Mouse (Mus musculus) heart, adult 2 months (tissue): ENCODE data around the gene Nr1i3. TPM values are rescaled to one million over a fixed set of nuclear protein-coding genes. Genes with fewer than 3 reads are reported as not detected.

Experiments used
- DNase-seq, 2 experiments: peaks; one replicate each; pipeline ENCODE4 v3.0.0; 2021
- H3K27ac ChIP-seq: fragments of 200-600 bp; 2 replicates; pipeline ENCODE4 v1.8.1; 2022
- H3K27me3 ChIP-seq: fragments of 200-500 bp; 2 replicates; pipeline ENCODE4 v1.6.1; 2012; ENCODE audit warnings: mild to moderate bottlenecking, low read length, inconsistent platforms, mixed read lengths; ENCODE audit not compliant: control insufficient read depth, insufficient read depth
- H3K36me3 ChIP-seq: fragments of 200-500 bp; 2 replicates; pipeline ENCODE4 v1.6.1; 2012; ENCODE audit warnings: low read length, inconsistent platforms; ENCODE audit not compliant: control insufficient read depth, insufficient read depth
- H3K4me1 ChIP-seq: fragments of 200-500 bp; 2 replicates; pipeline ENCODE4 v1.6.1; 2011; ENCODE audit warnings: low read length; ENCODE audit not compliant: control insufficient read depth, insufficient read depth
- H3K4me3 ChIP-seq: fragments of 200-600 bp; 2 replicates; pipeline ENCODE4 v1.8.1; 2022
- H3K79me2 ChIP-seq: fragments of 200-500 bp; replicated peaks from 2 replicates; pipeline ENCODE4 v1.6.1; 2012; ENCODE audit warnings: mild to moderate bottlenecking, inconsistent platforms, low read length, moderate library complexity, mixed read lengths; ENCODE audit not compliant: control insufficient read depth, insufficient read depth
- H3K9ac ChIP-seq: fragments of 200-500 bp; 2 replicates; pipeline ENCODE4 v1.6.1; 2012; ENCODE audit warnings: low read depth, mild to moderate bottlenecking, control low read depth, inconsistent platforms, low read length, mixed read lengths
- CTCF ChIP-seq: fragments of 200-600 bp; IDR thresholded peaks from 2 replicates; pipeline ENCODE4 v1.8.1; 2022; ENCODE audit warnings: antibody characterized with exemption, mild to moderate bottlenecking, moderate library complexity
- EP300 ChIP-seq: fragments of 200-500 bp; IDR thresholded peaks from 2 replicates; pipeline ENCODE4 v1.6.1; 2011; ENCODE audit warnings: low read depth, low read length, control low read depth; ENCODE audit not compliant: insufficient read depth
- POLR2A ChIP-seq: fragments of 200-500 bp; IDR thresholded peaks from 2 replicates; pipeline ENCODE4 v1.6.1; 2011; ENCODE audit warnings: mild to moderate bottlenecking, low read depth, low read length, control low read depth; ENCODE audit not compliant: insufficient read depth
- WGBS: fragments of 180-500 bp; shearing (Covaris S2); methylation state at CpG from one replicate; pipeline ENCODE4 v1.1.7; 2018; 5-methylcytosine and 5-hydroxymethylcytosine counted together
- intact Hi-C: fragments of 180-260 bp; cut with DNase I; formaldehyde crosslinking; loops from one replicate; pipeline ENCODE4 v1.15.1; 2025
- polyA plus RNA-seq: library from polyadenylated mRNA; depleted of rRNA; stranded (reverse); fragments of >200 nt; gene quantifications from 2 replicates; pipeline ENCODE4 v1.2.3, GENCODE M21; 2012
- total RNA-seq, 2 experiments: library from RNA; stranded (reverse); gene quantifications; 2 replicates each; pipeline ENCODE4 v1.2.3; 2021

The Nr1i3 gene
- total and polyA plus RNA-seq, 3 experiments, result not detected

DNA sequence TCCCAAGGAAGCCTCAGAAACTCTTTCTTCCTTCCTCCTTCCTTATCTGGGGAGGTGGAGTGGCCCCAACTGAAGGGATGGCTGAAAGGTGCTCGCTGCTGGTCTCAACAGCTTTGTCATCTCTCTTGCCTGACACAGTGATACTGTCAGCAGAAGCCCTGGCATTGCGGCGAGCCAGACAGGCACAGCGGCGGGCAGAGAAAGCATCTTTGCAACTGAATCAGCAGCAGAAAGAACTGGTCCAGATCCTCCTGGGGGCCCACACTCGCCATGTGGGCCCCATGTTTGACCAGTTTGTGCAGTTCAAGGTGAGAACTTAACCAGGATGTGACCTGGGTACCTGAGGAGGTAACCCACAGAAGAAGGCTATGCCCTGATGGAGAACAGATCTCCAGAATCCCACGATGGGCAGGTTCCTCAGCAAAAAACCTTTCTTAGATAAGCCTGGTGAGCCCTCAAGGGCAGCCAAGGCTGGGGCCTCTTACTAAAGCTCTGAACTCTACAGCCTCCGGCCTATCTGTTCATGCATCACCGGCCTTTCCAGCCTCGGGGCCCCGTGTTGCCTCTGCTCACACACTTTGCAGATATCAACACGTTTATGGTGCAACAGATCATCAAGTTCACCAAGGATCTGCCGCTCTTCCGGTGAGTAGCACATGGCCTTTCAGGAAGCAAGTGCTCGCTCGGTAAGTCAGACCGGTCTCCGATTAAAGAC is 2.6 kb downstream of the Nr1i3 start:
- 73% methylated on average over 18 of the region's 18 CpGs for WGBS
- TF ChIP-seq POLR2A, result no peak; the same call in 1 of the 2 replicates
- Histone ChIP-seq H3K36me3 (no peaks in the 10 kb centered on the region), H3K27me3 (no peaks in the 10 kb centered on the region), H3K4me3 (no peak overlapping the region), H3K79me2 (no peaks in the 10 kb centered on the region), H3K9ac (no peak overlapping the region), H3K4me1 (peaks cover 3% of the 10 kb centered on the region; the same call in 1 of the 2 replicates), H3K27ac (no peak overlapping the region)
- intact Hi-C loops, result no loop called here
- DNase-seq, result no peak

DNA sequence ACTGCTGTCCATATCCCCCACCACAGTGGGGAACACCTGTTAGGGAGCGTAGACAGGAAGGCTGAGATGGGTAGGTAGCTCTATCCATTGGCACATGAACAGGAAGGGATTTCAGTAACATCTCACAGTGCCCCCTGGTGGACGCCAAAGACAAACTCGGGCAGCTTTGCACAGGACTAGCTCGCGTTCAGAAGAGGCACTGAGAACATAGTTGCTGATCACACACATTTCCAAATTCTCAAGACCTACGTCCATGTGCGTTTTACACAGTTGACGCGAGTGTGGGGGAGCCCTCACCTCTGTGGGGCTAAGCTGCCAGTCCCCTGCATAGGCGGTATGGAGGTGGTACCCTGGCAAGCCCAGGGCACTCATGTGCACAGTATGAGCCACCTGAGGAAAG is 7.1 kb downstream of the Nr1i3 start:
- Histone ChIP-seq H3K27ac (no peak overlapping the region), H3K27me3 (no peaks in the 10 kb centered on the region), H3K4me3 (no peak overlapping the region), H3K36me3 (no peaks in the 10 kb centered on the region), H3K4me1 (peaks cover 7% of the 10 kb centered on the region; the same call in 1 of the 2 replicates), H3K9ac (no peak overlapping the region), H3K79me2 (no peaks in the 10 kb centered on the region)
- no peak; the same call in 1 of the 2 replicates for TF ChIP-seq CTCF
- peak; percentile 95 for TF ChIP-seq EP300
- 5% methylated on average over 10 of the region's 10 CpGs for WGBS
- intact Hi-C loops, result loop anchor here (1.0 to 5.0 kb wide), 5 partner anchors 26 to 110 kb away; partner anchors contain the start of gene Dedd
- peak; percentile 83 to 88 for DNase-seq

DNA sequence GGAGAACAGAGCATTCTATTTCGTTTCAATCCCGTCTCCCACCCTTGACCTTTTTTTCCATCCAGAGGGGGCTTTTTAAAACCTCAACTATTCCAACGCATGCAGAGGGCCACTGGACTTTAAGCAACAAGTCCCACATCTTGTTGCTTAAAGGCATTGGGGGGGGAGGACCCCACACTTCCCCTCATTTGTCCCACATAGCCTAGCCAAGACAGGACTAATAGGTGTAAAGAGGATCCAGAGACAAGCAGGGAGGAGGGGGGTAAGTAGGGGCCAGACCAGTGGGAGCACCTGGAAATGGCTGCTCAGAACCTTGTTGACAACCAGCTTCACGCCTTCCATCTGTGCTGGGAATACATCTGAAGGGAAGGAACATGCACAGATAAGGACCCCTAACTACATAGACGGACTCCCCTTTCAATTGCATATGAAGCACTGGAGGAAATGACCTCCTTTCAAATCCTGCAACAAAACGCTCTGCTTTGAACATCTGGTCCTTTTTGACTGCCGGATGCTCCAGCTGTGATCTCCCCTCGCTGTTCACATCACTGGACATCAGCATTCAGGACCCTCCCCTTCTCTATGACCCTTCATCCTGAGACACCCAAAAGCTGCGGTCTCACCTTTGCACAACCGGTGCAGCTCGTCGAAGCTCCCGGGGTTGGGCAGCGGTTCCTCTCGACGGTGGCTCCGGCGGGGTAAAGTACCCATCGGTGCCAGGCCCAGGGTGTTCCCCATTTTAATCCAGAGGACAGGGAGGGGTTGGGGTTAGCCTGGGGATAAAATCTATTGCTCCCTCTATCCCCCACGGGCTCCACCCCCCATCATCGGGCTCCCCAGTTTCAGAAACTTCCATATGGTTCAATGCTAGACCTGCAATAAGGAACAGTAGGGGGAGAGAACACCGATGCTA is 7.8 kb downstream of the Nr1i3 start:
- peak overlapping the region; percentile 53 for H3K9ac ChIP-seq
- DNase-seq, result peak in 1 of 2 experiments; percentile 36
- TF ChIP-seq EP300, result no peak
- TF ChIP-seq CTCF, result no peak
- TF ChIP-seq POLR2A, result no peak
- H3K4me1 ChIP-seq, result peaks cover 7% of the 10 kb centered on the region; the same call in 1 of the 2 replicates
- H3K4me3 ChIP-seq, result peak overlapping the region; percentile 61
- 4% methylated on average over 22 of the region's 22 CpGs for WGBS
- H3K27me3 ChIP-seq, result no peaks in the 10 kb centered on the region
- intact Hi-C loops, result loop anchor here (2.0 to 5.0 kb wide), 5 partner anchors 17 to 111 kb away; partner anchors contain the start of gene Dedd
- no peaks in the 10 kb centered on the region for H3K36me3 ChIP-seq
- peak overlapping the region; percentile 81 for H3K27ac ChIP-seq
- no peaks in the 10 kb centered on the region for H3K79me2 ChIP-seq

DNA sequence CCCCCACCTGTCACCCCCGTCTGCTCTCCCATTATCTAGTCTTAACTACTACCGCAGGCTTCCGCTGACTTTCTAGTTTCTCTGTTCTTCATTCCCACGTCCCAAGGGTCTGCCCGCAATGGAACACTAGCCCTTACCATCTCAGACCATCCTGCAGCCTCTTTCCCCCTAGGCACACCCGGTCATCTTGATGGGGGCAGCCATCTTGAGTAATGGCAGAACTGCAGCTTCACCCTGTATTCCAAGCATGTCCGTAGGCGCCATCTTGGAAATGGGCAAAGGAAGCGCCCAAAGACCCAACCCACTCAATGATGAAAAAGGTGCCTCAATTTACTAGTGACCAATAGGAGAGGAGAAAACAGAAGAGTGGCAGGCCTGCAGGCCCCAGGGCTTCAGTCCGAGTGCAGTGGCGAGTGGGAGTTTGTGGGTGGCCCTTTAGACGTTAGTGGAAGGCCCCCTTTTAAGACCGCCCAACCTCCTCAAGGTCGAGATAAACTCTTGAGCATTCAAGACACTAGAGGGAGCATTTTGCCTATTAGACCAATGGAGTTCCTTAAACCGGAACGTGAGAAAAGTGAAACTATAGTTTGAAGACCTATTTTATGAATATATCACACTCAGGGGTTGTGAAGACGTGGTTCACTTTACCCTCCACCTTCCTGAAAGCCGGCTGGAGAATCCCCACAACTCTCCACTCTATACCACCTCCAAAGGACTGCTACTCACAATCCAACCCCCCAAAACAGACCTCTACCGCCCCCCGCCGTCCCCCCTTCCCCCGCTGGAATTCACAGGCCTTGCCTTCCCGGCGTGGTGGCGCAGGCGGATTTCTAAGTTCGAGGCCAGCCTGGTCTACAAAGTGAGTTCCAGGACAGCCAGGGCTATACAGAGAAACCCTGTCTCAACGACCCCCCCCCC is 8.7 kb downstream of the Nr1i3 start, which contains the start of gene Tomm40l:
Gene Tomm40l (minus strand): TSS at position 277 of the 918 bp plus-strand sequence.
- no peaks in the 10 kb centered on the region for H3K79me2 ChIP-seq
- intact Hi-C loops, result loop anchor here (1.0 to 5.0 kb wide), 4 partner anchors 16 to 105 kb away; partner anchors contain the start of gene Dedd
- H3K36me3 ChIP-seq, result no peaks in the 10 kb centered on the region

DNA sequence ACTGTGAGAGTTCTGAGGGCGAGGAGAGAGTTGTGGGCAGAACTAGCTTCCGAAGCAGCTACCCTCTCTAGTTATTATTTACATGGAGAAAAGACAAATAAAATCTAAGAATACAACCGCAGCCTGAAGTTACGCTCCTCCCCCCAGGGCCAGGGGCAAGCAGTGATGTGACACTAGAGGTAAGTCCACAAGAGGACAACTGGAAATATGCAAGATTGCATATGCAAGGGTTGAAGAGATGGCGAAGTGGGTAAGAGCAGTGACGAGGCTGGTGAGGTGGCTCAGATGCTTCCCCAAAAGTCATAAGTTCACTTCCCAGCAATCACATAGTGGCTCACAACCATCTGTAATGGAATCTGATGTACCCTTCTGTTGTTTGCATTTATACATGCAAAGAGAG is 9.4 kb downstream of the Nr1i3 start:
- 75% methylated on average over 6 of the region's 6 CpGs for WGBS
- H3K27me3 ChIP-seq, result no peaks in the 10 kb centered on the region
- H3K4me1 ChIP-seq, result peaks cover 7% of the 10 kb centered on the region; the same call in 1 of the 2 replicates
- DNase-seq, result no peak
- peak overlapping the region; percentile 59 for H3K4me3 ChIP-seq
- H3K36me3 ChIP-seq, result no peaks in the 10 kb centered on the region
- H3K79me2 ChIP-seq, result no peaks in the 10 kb centered on the region
- H3K27ac ChIP-seq, result peak overlapping the region; percentile 96
- H3K9ac ChIP-seq, result peak overlapping the region; percentile 67
- intact Hi-C loops, result loop anchor here (1.0 to 5.0 kb wide), 4 partner anchors 16 to 104 kb away; partner anchors contain the start of gene Dedd
- TF ChIP-seq EP300 (no peak), CTCF (no peak), POLR2A (no peak)

More for the DNA sequence above, 8.7 kb downstream of the Nr1i3 start, which contains the start of gene Tomm40l:
- no peaks in the 10 kb centered on the region for H3K27me3 ChIP-seq
- peak; percentile 89 to 97 for DNase-seq
- peak within 1 kb of the TSS; percentile 96 for H3K27ac ChIP-seq
- peaks cover 7% of the 10 kb centered on the region; the same call in 1 of the 2 replicates for H3K4me1 ChIP-seq
- WGBS, result 1% methylated on average over 28 of the region's 28 CpGs
- TF ChIP-seq EP300 (peak; percentile 83), CTCF (peak; percentile 92), POLR2A (peak; percentile 57)
- peak within 1 kb of the TSS; percentile 61 for H3K4me3 ChIP-seq
- peak within 1 kb of the TSS; percentile 67 for H3K9ac ChIP-seq
